Mouse (Mus musculus) MEL (cell line): ENCODE results near the gene Gm36864. TPM values are rescaled to one million over a fixed set of nuclear protein-coding genes. Genes with fewer than 3 reads are reported as not detected.

ENCODE experiments used
- DNase-seq: peaks from one replicate; pipeline ENCODE4 v3.0.0; 2011; ENCODE audit warnings: low read depth, low spot score
- H3K27ac ChIP-seq: 2 replicates; pipeline ENCODE4 v1.5.1; 2012; ENCODE audit warnings: low read depth, mild to moderate bottlenecking, control low read depth, low read length, moderate library complexity; ENCODE audit not compliant: control insufficient read depth
- H3K27me3 ChIP-seq, 2 experiments: fragments of 150-350 bp in 1 of 2; sonication (generic) in 1 of 2; 2 replicates each; pipeline ENCODE4 v1.6.1; 2012; ENCODE audit warnings: low read length in 2 of 2, mild to moderate bottlenecking in 2 of 2, improper control_type of control experiment in 1 of 2, moderate library complexity in 1 of 2; ENCODE audit not compliant: insufficient read depth in 2 of 2, control insufficient read depth in 1 of 2
- H3K36me3 ChIP-seq, 2 experiments: 2 replicates each; pipeline ENCODE4 v1.6.1; 2012 to 2014; ENCODE audit warnings: low read length in 2 of 2, improper control_type of control experiment in 1 of 2, inconsistent platforms in 1 of 2, mild to moderate bottlenecking in 1 of 2; ENCODE audit not compliant: insufficient read depth in 2 of 2, control insufficient read depth in 1 of 2
- H3K4me1 ChIP-seq, 2 experiments: fragments of 150-350 bp in 1 of 2; sonication (generic) in 1 of 2; 2 replicates each; pipeline ENCODE4 v1.6.1; 2012; ENCODE audit warnings: low read length in 2 of 2, improper control_type of control experiment in 1 of 2, mild to moderate bottlenecking in 1 of 2; ENCODE audit not compliant: insufficient read depth in 2 of 2, control insufficient read depth in 1 of 2
- H3K4me3 ChIP-seq, 2 experiments: fragments of 150-350 bp in 1 of 2; sonication (generic) in 1 of 2; 2 replicates each; pipeline ENCODE4 v1.5.1; 2012; ENCODE audit warnings: low read depth in 2 of 2, low read length in 2 of 2, mild to moderate bottlenecking in 2 of 2, moderate library complexity in 2 of 2, control low read depth in 1 of 2, improper control_type of control experiment in 1 of 2; ENCODE audit not compliant: control insufficient read depth in 1 of 2, insufficient read depth in 1 of 2
- H3K79me2 ChIP-seq: 2 replicates; pipeline ENCODE4 v1.6.1; 2012; ENCODE audit warnings: mild to moderate bottlenecking, low read length, moderate library complexity; ENCODE audit not compliant: control insufficient read depth, poor library complexity, insufficient read depth
- H3K9ac ChIP-seq: 2 replicates; pipeline ENCODE4 v1.6.1; 2012; ENCODE audit warnings: low read depth, mild to moderate bottlenecking, control low read depth, low read length, moderate library complexity; ENCODE audit not compliant: control insufficient read depth, poor library complexity, severe bottlenecking
- H3K9me3 ChIP-seq: fragments of 150-350 bp; sonication (generic); replicated peaks from 2 replicates; pipeline ENCODE4 v1.6.1; 2012; ENCODE audit warnings: mild to moderate bottlenecking, low read length, improper control_type of control experiment, moderate library complexity; ENCODE audit not compliant: insufficient read depth
- CHD1 ChIP-seq: IDR thresholded peaks from 2 replicates; pipeline ENCODE4 v1.6.1; 2012; ENCODE audit warnings: low read depth, mild to moderate bottlenecking, inconsistent platforms, low read length, improper control_type of control experiment
- E2F4 ChIP-seq: IDR thresholded peaks from 2 replicates; pipeline ENCODE4 v1.6.1; 2011; ENCODE audit warnings: low read depth, low read length, improper control_type of control experiment, borderline replicate concordance
- ELF1 ChIP-seq: IDR thresholded peaks from 2 replicates; pipeline ENCODE4 v1.6.1; 2014; ENCODE audit warnings: low read depth, mild to moderate bottlenecking, inconsistent platforms, low read length, improper control_type of control experiment, moderate library complexity
- EP300 ChIP-seq, 2 experiments: IDR thresholded peaks; 2 replicates each; pipeline ENCODE4 v1.6.1; 2011; ENCODE audit warnings: improper control_type of control experiment in 2 of 2, low read length in 2 of 2, low read depth in 1 of 2, mild to moderate bottlenecking in 1 of 2
- GABPA ChIP-seq: IDR thresholded peaks from 2 replicates; pipeline ENCODE4 v1.6.1; 2012; ENCODE audit warnings: low read depth, mild to moderate bottlenecking, inconsistent platforms, low read length, improper control_type of control experiment, moderate library complexity
- GATA1 ChIP-seq: IDR thresholded peaks from 2 replicates; pipeline ENCODE4 v1.6.1; 2011; ENCODE audit warnings: low read depth, low read length, improper control_type of control experiment
- HCFC1 ChIP-seq: IDR thresholded peaks from 2 replicates; pipeline ENCODE4 v1.6.1; 2012; ENCODE audit warnings: low read depth, mild to moderate bottlenecking, inconsistent platforms, low read length, improper control_type of control experiment, moderate library complexity
- KAT2A ChIP-seq: conservative IDR thresholded peaks from 2 replicates; pipeline ENCODE4 v1.6.1; 2012; ENCODE audit warnings: low read depth, low read length, improper control_type of control experiment, inconsistent platforms
- MAFK ChIP-seq: IDR thresholded peaks from 2 replicates; pipeline ENCODE4 v1.6.1; 2011; ENCODE audit warnings: low read depth, mild to moderate bottlenecking, low read length, improper control_type of control experiment, borderline replicate concordance
- MAX ChIP-seq: IDR thresholded peaks from 2 replicates; pipeline ENCODE4 v1.6.1; 2011; ENCODE audit warnings: low read length, improper control_type of control experiment
- MEF2A ChIP-seq: IDR thresholded peaks from 2 replicates; pipeline ENCODE4 v1.6.1; 2014; ENCODE audit warnings: low read depth, mild to moderate bottlenecking, inconsistent platforms, low read length, improper control_type of control experiment; ENCODE audit not compliant: poor library complexity, insufficient replicate concordance, severe bottlenecking; ENCODE audit errors: extremely low read depth
- MXI1 ChIP-seq: IDR thresholded peaks from 2 replicates; pipeline ENCODE4 v1.6.1; 2011; ENCODE audit warnings: mild to moderate bottlenecking, low read depth, low read length, improper control_type of control experiment
- MYC ChIP-seq: IDR thresholded peaks from 2 replicates; pipeline ENCODE4 v1.6.1; 2011; ENCODE audit warnings: low read depth, mild to moderate bottlenecking, low read length, improper control_type of control experiment, moderate library complexity
- NRF1 ChIP-seq: IDR thresholded peaks from 2 replicates; pipeline ENCODE4 v1.6.1; 2014; ENCODE audit warnings: low read depth, mild to moderate bottlenecking, inconsistent platforms, low read length, improper control_type of control experiment, moderate library complexity; ENCODE audit not compliant: poor library complexity, insufficient read depth, severe bottlenecking
- POLR2AphosphoS5 ChIP-seq: IDR thresholded peaks from 2 replicates; pipeline ENCODE4 v1.6.1; 2012; ENCODE audit warnings: low read depth, borderline replicate concordance, mild to moderate bottlenecking, inconsistent platforms, low read length, moderate library complexity, mixed read lengths
- RAD21 ChIP-seq: IDR thresholded peaks from 2 replicates; pipeline ENCODE4 v1.6.1; 2011; ENCODE audit warnings: mild to moderate bottlenecking, low read depth, low read length, improper control_type of control experiment
- RCOR1 ChIP-seq: IDR thresholded peaks from 2 replicates; pipeline ENCODE4 v1.6.1; 2012; ENCODE audit warnings: low read depth, mild to moderate bottlenecking, inconsistent platforms, low read length, improper control_type of control experiment
- TAL1 ChIP-seq: IDR thresholded peaks from 2 replicates; pipeline ENCODE4 v1.6.1; 2012; ENCODE audit warnings: mild to moderate bottlenecking, inconsistent platforms, low read length, moderate library complexity, mixed read lengths
- TCF12 ChIP-seq: IDR thresholded peaks from 2 replicates; pipeline ENCODE4 v1.6.1; 2014; ENCODE audit warnings: low read depth, mild to moderate bottlenecking, inconsistent platforms, low read length, improper control_type of control experiment, moderate library complexity
- UBTF ChIP-seq: IDR thresholded peaks from 2 replicates; pipeline ENCODE4 v1.6.1; 2012; ENCODE audit warnings: low read depth, mild to moderate bottlenecking, inconsistent platforms, low read length, improper control_type of control experiment, moderate library complexity, borderline replicate concordance; ENCODE audit not compliant: insufficient read depth
- USF2 ChIP-seq, 2 experiments: IDR thresholded peaks; 2 replicates each; pipeline ENCODE4 v1.6.1; 2011 to 2012; ENCODE audit warnings: improper control_type of control experiment in 2 of 2, low read length in 2 of 2, borderline replicate concordance in 1 of 2, inconsistent platforms in 1 of 2, low read depth in 1 of 2, mild to moderate bottlenecking in 1 of 2; ENCODE audit not compliant: insufficient read depth in 1 of 2
- ZC3H11A ChIP-seq: IDR thresholded peaks from 2 replicates; pipeline ENCODE4 v1.6.1; 2012; ENCODE audit warnings: low read depth, mild to moderate bottlenecking, inconsistent platforms, low read length, improper control_type of control experiment
- ZKSCAN1 ChIP-seq: IDR thresholded peaks from 2 replicates; pipeline ENCODE4 v1.6.1; 2012; ENCODE audit warnings: low read depth, mild to moderate bottlenecking, inconsistent platforms, low read length, improper control_type of control experiment, moderate library complexity
- ZNF384 ChIP-seq: IDR thresholded peaks from 2 replicates; pipeline ENCODE4 v1.6.1; 2012; ENCODE audit warnings: low read depth, mild to moderate bottlenecking, inconsistent platforms, low read length, improper control_type of control experiment
- polyA plus RNA-seq, 2 experiments: library from polyadenylated mRNA; stranded (reverse) in 1 of 2; unstranded in 1 of 2; fragments of >175 nt in 1 of 2; fragments of >200 nt in 1 of 2; gene quantifications; 2 replicates each; pipeline versions ENCODE4 v1.2.1 to v1.2.4; 2012; ENCODE audit warnings: low replicate concordance in 2 of 2, low read depth in 1 of 2; ENCODE audit not compliant: insufficient read length in 2 of 2, insufficient read depth in 1 of 2, missing spikeins in 1 of 2
- total RNA-seq: library from RNA; depleted of rRNA; stranded (reverse); fragments of 300-350 nt; gene quantifications from 2 replicates; pipeline ENCODE4 v1.2.3, GENCODE M21; 2012

Gene Gm36864
- total and polyA plus RNA-seq, 3 experiments: 0.08 TPM; not detected in 2

DNA sequence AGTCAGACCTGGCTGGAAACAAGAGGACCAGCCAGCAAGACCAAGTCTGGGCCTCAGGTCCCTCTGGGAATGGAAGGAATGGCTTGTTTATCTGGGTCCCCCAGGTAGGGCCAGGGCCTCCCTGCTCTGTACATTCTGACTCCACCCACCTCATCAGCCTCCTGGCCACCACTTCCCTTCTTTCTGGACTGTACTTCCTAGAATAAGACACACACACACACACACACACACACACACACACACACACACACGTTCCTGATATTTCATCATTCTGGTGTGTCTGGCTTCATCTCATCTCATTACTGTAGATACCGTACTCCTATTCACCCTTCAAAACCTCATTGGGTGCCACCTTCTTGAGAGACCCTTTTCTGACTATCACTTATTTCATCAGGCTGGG, 33.4 kb downstream of the Gm36864 start:
- Histone ChIP-seq H3K9ac (no peak overlapping the region), H3K9me3 (no peaks in the 10 kb centered on the region), H3K36me3 (no peaks in the 10 kb centered on the region), H3K4me3 (no peak overlapping the region), H3K27ac (no peak overlapping the region), H3K79me2 (no peaks in the 10 kb centered on the region), H3K4me1 (no peaks in the 10 kb centered on the region), H3K27me3 (no peaks in the 10 kb centered on the region)
- TF ChIP-seq GABPA (no peak), MXI1 (no peak), MEF2A (no peak), CHD1 (no peak), ELF1 (no peak), TCF12 (no peak), USF2 (IDR thresholded peaks at IDR 0.05; ENCODE audit: borderline replicate concordance in 1 of 2, insufficient read depth in 1 of 2, low read depth in 1 of 2, low read length in 2 of 2) (no peak), ZC3H11A (no peak), POLR2AphosphoS5 (no peak), E2F4 (no peak), MAFK (no peak)
- DNase-seq: no peak

DNA sequence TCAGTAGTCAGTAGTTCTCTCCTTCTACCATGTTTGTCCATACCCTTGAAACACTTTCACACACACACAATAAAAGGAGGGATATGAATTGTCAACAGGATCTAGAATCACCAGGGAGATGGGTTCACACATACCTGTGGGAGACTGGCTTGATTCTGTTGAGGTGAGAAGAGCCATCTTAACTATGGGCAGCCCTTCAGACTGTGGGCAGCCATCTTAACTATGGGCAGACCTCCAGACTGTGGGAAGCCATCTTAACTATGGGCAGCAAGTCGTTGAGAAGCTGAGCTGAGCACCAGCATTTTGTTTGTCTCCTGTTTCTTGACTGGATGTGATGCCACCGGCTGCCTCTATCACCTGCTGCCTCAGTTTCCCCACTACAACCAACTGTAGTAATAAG, 35.3 kb downstream of the Gm36864 start:
- peak; percentile 69 for DNase-seq

DNA sequence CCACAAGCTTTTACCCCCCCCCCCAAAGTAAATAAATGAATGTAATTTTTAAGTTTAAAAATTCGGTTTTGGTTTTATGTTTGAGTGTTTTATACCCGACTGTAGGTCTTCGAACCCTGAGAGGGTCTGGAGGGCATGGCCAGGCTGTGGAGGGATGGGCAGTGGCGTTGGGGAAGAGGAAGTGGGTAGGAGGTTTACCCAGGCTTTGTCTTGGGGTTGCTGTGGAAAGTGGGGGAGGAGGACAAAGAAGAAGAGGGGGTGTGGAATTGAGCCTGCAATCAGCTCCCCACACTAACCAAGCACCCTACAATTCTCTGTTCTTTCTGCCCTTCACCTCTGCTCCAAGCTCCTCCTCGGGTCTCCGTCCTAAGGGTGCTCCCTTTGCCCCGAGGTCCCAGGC, 36.6 kb downstream of the Gm36864 start:
- no peak for TF ChIP-seq MAX
- no peak for TF ChIP-seq GATA1
- no peak for TF ChIP-seq TAL1
- no peak for TF ChIP-seq MAFK
- no peak for TF ChIP-seq E2F4
- no peak for TF ChIP-seq ZNF384
- no peak for TF ChIP-seq MYC
- TF ChIP-seq ZC3H11A: no peak
- TF ChIP-seq EP300 (IDR thresholded peaks at IDR 0.05; ENCODE audit: low read depth in 1 of 2, low read length in 2 of 2): no peak
- no peak for TF ChIP-seq UBTF
- TF ChIP-seq RAD21: no peak
- TF ChIP-seq MEF2A: no peak
- TF ChIP-seq ZKSCAN1: no peak
- no peaks in the 10 kb centered on the region for H3K36me3 ChIP-seq
- H3K9ac ChIP-seq: no peak overlapping the region
- H3K27ac ChIP-seq: no peak overlapping the region
- DNase-seq: no peak
- no peak overlapping the region for H3K4me3 ChIP-seq
- no peaks in the 10 kb centered on the region for H3K79me2 ChIP-seq
- no peaks in the 10 kb centered on the region for H3K9me3 ChIP-seq
- H3K27me3 ChIP-seq: no peaks in the 10 kb centered on the region
- H3K4me1 ChIP-seq: no peaks in the 10 kb centered on the region

More for the DNA sequence above, 35.3 kb downstream of the Gm36864 start:
- no peak overlapping the region for H3K9ac ChIP-seq
- H3K9me3 ChIP-seq: no peaks in the 10 kb centered on the region
- no peak overlapping the region for H3K4me3 ChIP-seq
- H3K27ac ChIP-seq: no peak overlapping the region
- H3K36me3 ChIP-seq: no peaks in the 10 kb centered on the region
- no peaks in the 10 kb centered on the region for H3K4me1 ChIP-seq
- no peaks in the 10 kb centered on the region for H3K79me2 ChIP-seq
- H3K27me3 ChIP-seq: no peaks in the 10 kb centered on the region
- TF ChIP-seq HCFC1: peak; percentile 89
- TF ChIP-seq RCOR1: peak; percentile 82
- TF ChIP-seq NRF1: peak; percentile 53; the same call in 1 of the 2 replicates
- TF ChIP-seq EP300 (IDR thresholded peaks at IDR 0.05; ENCODE audit: low read depth in 1 of 2, low read length in 2 of 2): no peak
- peak; percentile 41; the same call in 1 of the 2 replicates for TF ChIP-seq KAT2A
